Mouse (Mus musculus) hindbrain, embryonic 15.5 days (tissue): ENCODE data around the gene Mfsd6. TPM values are rescaled to one million over a fixed set of nuclear protein-coding genes. Genes with fewer than 3 reads are reported as not detected.
A peak's percentile ranks its signal among the peaks of the same experiment; 100 is the strongest.

ENCODE experiments used
- ATAC-seq: fragments of 200-750 bp; cut with Nextera tagmentation; 2 replicates; pipeline ENCODE4 v1.8.0; 2017; ENCODE audit warnings: low read depth, moderate number of reproducible peaks, moderate TSS enrichment; ENCODE audit not compliant: low FRiP score
- H3K27ac ChIP-seq: fragments of 300-500 bp; sonication (generic); replicated peaks from 2 replicates; pipeline ENCODE4 v1.5.1; 2015; ENCODE audit warnings: mild to moderate bottlenecking, inconsistent platforms
- H3K27me3 ChIP-seq: fragments of 300-500 bp; sonication (generic); 2 replicates; pipeline ENCODE4 v1.6.1; 2015; ENCODE audit warnings: control low read depth, inconsistent platforms
- H3K36me3 ChIP-seq: fragments of 300-500 bp; sonication (generic); 2 replicates; pipeline ENCODE4 v1.6.1; 2015; ENCODE audit warnings: control low read depth, inconsistent platforms
- H3K4me1 ChIP-seq: fragments of 300-500 bp; sonication (generic); replicated peaks from 2 replicates; pipeline ENCODE4 v1.6.1; 2015; ENCODE audit warnings: control low read depth, inconsistent platforms
- H3K4me2 ChIP-seq: fragments of 300-500 bp; sonication (generic); 2 replicates; pipeline ENCODE4 v1.6.1; 2015; ENCODE audit warnings: moderate library complexity, mild to moderate bottlenecking, inconsistent platforms
- H3K4me3 ChIP-seq: fragments of 300-500 bp; sonication (generic); 2 replicates; pipeline ENCODE4 v1.5.1; 2015; ENCODE audit warnings: mild to moderate bottlenecking, inconsistent platforms
- H3K9ac ChIP-seq: fragments of 300-500 bp; sonication (generic); 2 replicates; pipeline ENCODE4 v1.6.1; 2015; ENCODE audit warnings: inconsistent platforms
- H3K9me3 ChIP-seq: fragments of 300-500 bp; sonication (generic); 2 replicates; pipeline ENCODE4 v1.6.1; 2016; ENCODE audit warnings: control low read depth, inconsistent platforms
- WGBS: fragments of 180-500 bp; shearing (Covaris S2); methylation state at CpG from one replicate; pipeline ENCODE4 v1.1.7; 2015; 5-methylcytosine and 5-hydroxymethylcytosine counted together
- polyA plus RNA-seq: library from polyadenylated mRNA; unstranded; fragments of >200 nt; fragmentation: Nextera tagmentation; extraction: Ambion mirVana; gene quantifications from 2 replicates; pipeline ENCODE4 v1.2.1, GENCODE M21; 2015

Gene Mfsd6
- polyA plus RNA-seq, 1 experiment from 2014 or later, result 12.8 TPM

DNA sequence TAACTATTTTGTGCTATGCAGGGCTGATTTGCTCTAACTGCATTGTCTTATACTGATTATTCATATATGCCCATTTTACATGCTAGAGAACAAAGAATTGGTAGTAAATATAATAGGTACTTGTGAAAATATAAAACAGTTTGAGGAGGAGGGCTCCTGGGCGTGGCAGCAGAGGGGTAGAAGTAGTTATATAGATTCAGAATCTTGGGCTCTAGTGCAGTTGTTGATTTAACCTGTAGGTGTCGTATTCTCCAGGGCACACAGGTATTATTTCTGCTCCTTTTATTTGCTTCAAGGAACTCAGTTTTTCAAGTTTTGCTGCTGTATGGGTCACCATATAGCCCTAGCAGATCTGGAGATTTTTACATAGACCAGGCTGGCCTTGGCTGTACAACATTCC is 95.7 kb downstream of the Mfsd6 start:
- Histone ChIP-seq H3K4me2 (peak overlapping the region; percentile 63), H3K9ac (peak overlapping the region; percentile 83), H3K9me3 (no peaks in the 10 kb centered on the region), H3K27ac (no peak overlapping the region), H3K4me3 (peak overlapping the region; percentile 75), H3K4me1 (peaks cover 15% of the 10 kb centered on the region), H3K27me3 (no peaks in the 10 kb centered on the region), H3K36me3 (no peaks in the 10 kb centered on the region)
- ATAC-seq, result no peak
- 70% methylated on average over 2 of the region's 2 CpGs for WGBS

DNA sequence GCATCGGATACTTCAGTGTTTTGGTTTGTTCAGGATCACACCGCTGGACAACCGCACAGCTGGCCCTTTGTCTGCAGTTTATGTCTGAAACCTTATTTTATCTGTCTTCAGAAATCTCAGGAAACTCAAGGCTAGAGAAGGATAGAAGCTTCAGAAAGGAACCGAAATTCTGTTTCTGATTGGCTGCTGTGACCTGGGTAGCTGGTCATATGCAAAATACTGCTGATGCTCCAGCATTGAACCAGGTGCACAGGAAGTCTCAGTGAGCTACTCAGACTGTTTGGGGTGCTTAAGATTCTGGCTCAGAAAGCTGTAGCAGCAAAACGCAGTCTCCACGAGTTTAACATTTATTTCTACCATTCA is 96.3 kb downstream of the Mfsd6 start:
- H3K9ac ChIP-seq, result peak overlapping the region; percentile 83
- no peaks in the 10 kb centered on the region for H3K9me3 ChIP-seq
- no peaks in the 10 kb centered on the region for H3K36me3 ChIP-seq
- peak overlapping the region; percentile 90 for H3K27ac ChIP-seq
- WGBS, result 2% methylated on average over 6 of the region's 6 CpGs
- peaks cover 15% of the 10 kb centered on the region for H3K4me1 ChIP-seq
- H3K27me3 ChIP-seq, result no peaks in the 10 kb centered on the region
- peak overlapping the region; percentile 75 for H3K4me3 ChIP-seq
- peak; percentile 86 for ATAC-seq
- peak overlapping the region; percentile 63 for H3K4me2 ChIP-seq

DNA sequence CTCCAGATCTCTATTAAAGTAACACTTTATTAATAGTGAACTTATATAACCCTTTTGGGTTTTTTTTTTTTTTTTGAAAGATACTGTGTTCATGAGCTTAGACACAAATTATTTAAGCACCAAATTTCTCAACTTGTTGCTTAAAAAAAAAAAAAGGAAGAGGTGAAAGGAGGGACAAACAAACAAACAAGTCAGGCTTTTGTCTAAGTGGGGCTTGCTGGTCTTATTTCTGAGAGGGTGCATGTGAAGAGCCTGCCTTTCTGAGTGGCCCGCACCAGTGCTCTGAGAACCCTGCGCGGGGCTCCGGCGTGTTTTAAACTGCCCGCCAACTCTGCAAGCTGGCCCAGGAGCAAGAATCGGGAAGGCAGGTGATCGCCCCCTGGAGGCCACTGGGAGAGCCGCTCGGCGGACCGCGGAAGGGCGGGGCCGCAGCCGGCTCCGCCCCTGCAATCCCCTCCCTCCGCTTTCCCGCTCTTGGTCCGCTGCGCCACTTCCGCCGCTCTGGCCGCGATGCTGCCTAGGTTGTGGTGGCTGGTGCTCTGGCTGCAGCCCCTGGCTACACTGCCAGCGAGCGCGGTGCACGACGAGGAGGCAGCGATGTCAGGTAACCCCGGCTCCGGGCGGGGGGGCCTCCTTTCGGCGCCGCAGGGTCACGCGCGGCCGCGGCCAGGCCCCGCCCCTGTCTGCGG is 96.9 kb downstream of the Mfsd6 start, which contains the start of gene Nemp2:
Gene Nemp2 (plus strand): TSS at position 456 of the 689 bp plus-strand sequence.
- Histone ChIP-seq H3K27me3 (no peaks in the 10 kb centered on the region), H3K4me3 (peak within 1 kb of the TSS; percentile 75), H3K4me2 (peak within 1 kb of the TSS; percentile 63), H3K27ac (peak within 1 kb of the TSS; percentile 90), H3K9me3 (no peaks in the 10 kb centered on the region), H3K4me1 (peaks cover 15% of the 10 kb centered on the region), H3K9ac (peak within 1 kb of the TSS; percentile 83), H3K36me3 (no peaks in the 10 kb centered on the region)
- under 1% methylated on average over 44 of the region's 44 CpGs for WGBS
- ATAC-seq, result peak; percentile 96

DNA sequence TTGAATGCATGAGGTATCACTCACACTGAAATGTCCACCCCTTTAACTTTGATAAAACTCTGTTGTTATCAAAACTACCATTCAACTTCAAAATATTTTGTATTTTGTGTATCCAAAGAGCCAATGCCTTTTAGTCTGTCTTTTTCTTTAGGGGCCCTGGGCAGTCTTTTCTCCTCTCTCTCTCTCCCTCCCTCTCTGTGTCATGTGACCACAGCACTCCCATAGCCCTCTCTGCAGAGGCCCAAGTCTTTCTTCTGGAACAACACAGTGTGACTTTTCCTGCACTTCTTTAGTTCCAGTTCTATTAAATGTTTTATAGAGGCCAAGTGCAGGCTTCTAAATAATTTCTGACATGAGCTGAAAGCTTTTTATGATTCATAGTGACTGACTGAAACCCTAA is 106.8 kb downstream of the Mfsd6 start:
- no peaks in the 10 kb centered on the region for H3K36me3 ChIP-seq
- H3K27me3 ChIP-seq, result no peaks in the 10 kb centered on the region
- H3K4me2 ChIP-seq, result no peak overlapping the region
- no peak overlapping the region for H3K9ac ChIP-seq
- H3K4me1 ChIP-seq, result no peaks in the 10 kb centered on the region
- H3K9me3 ChIP-seq, result no peaks in the 10 kb centered on the region
- no peak for ATAC-seq
- no peak overlapping the region for H3K27ac ChIP-seq
- H3K4me3 ChIP-seq, result no peak overlapping the region

DNA sequence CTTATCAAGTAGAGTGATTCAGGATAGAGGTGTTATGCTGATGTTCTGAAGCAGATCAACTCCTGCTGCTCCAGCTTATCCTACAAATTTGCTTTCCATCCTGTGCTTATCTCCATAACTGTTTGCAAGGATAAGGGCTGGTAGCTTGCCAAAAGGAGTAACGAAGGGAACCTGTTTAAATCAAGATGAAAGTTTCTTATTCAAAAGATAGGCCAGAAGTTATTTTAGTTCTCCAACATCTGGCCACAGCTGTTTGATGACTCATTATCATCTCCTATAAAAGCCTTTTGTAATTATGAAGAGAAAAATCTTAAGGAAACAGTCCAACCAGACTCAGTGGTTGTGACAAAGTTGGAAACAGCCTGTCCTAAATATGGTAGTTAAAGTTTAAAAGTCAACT is 109.0 kb downstream of the Mfsd6 start:
- Histone ChIP-seq H3K27ac (no peak overlapping the region), H3K9me3 (no peaks in the 10 kb centered on the region), H3K27me3 (no peaks in the 10 kb centered on the region), H3K4me2 (no peak overlapping the region), H3K36me3 (no peaks in the 10 kb centered on the region), H3K4me3 (no peak overlapping the region), H3K4me1 (no peaks in the 10 kb centered on the region), H3K9ac (no peak overlapping the region)
- no peak for ATAC-seq
- 88% methylated on average over 1 of the region's 1 CpGs for WGBS

- Histone ChIP-seq H3K9ac (no peak overlapping the region), H3K27ac (no peak overlapping the region), H3K4me1 (no peaks in the 10 kb centered on the region), H3K9me3 (no peaks in the 10 kb centered on the region), H3K4me2 (no peak overlapping the region), H3K36me3 (no peaks in the 10 kb centered on the region), H3K27me3 (no peaks in the 10 kb centered on the region), H3K4me3 (no peak overlapping the region)
- 92% methylated on average over 4 of the region's 4 CpGs for WGBS
- ATAC-seq, result no peak
Observed at GRCm38 (mm10) chr1:52608486-52608885, 118.8 kb downstream of the Mfsd6 start.

DNA sequence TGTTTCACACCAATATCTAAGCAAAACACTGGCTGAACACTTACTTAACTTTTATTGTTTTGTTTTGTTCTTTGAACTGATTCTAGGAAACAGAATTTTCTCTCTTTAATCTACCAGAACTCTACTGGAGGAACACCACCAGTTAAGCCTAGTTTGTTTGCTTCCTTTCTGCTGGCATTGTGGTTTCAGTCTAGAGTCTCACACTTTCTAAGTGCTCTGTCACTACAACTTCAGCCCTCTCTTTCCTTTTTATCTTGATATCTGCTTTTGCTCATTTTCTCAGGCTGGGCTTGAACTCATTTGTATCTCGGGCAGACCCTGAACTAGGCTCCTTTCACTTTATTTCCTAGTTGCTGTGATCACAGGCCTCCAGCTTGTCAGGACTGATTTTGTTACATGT is 119.6 kb downstream of the Mfsd6 start:
- 92% methylated on average over 1 of the region's 1 CpGs for WGBS
- H3K9ac ChIP-seq, result no peak overlapping the region
- H3K36me3 ChIP-seq, result no peaks in the 10 kb centered on the region

More for the DNA sequence above, 119.6 kb downstream of the Mfsd6 start:
- H3K4me1 ChIP-seq, result no peaks in the 10 kb centered on the region
- no peaks in the 10 kb centered on the region for H3K27me3 ChIP-seq
- H3K9me3 ChIP-seq, result no peaks in the 10 kb centered on the region
- ATAC-seq, result no peak
- no peak overlapping the region for H3K4me2 ChIP-seq
- no peak overlapping the region for H3K27ac ChIP-seq
- no peak overlapping the region for H3K4me3 ChIP-seq

Other genes starting within 250 kb of the Mfsd6 start
- gene Nab1, start 226.8 kb downstream of the Mfsd6 start, polyA plus RNA-seq, result 12.5 and 14.6 TPM in 2 replicates
- gene Nemp2, start 96.8 kb downstream of the Mfsd6 start, polyA plus RNA-seq, result 4.5 and 5.9 TPM in 2 replicates
- gene Inpp1, start 90.2 kb upstream of the Mfsd6 start, polyA plus RNA-seq, result 40.8 and 42.1 TPM in 2 replicates
- gene Hibch, start 117.5 kb upstream of the Mfsd6 start, polyA plus RNA-seq, result 29.6 and 29.9 TPM in 2 replicates